Comparison of ENCODE assay signal across 38 mouse cellular contexts in genomic region chr9:78027099-78027498, GRCm38 (mm10). TPM values are rescaled to one million over a fixed set of nuclear protein-coding genes. Genes with fewer than 3 reads are reported as not detected.
DNase-seq lines count a peak whose midpoint lies in the region; ATAC-seq and TF ChIP-seq lines count a peak whose summit lies in the region.
"Had no signal": no experiment of that assay in that cellular context is flagged by ENCODE, and none has a peak within 500 bp of the region (broad histone marks: within the 10 kb centered on the region; RNA-seq: fewer than 3 reads in every experiment).

No protein-coding gene starts in this region.

- TF ChIP-seq POLR2A in liver, adult 2 months (IDR thresholded peaks at IDR 0.05; ENCODE audit: extremely low read depth, insufficient read depth, low read length): no peak

- no peak overlapping the region for H3K4me3 ChIP-seq in liver, adult 2 months (ENCODE audit: insufficient read depth, low read depth, low read length)
- no peak overlapping the region for H3K4me3 ChIP-seq in liver, embryonic 11.5 days (ENCODE audit: low read depth, low read length)
- no peak overlapping the region for H3K4me3 ChIP-seq in hindbrain, embryonic 13.5 days
- H3K4me3 ChIP-seq: erythroblast, embryonic 14.5 days; gastrocnemius, adult 2 months; heart, embryonic 12.5 days; midbrain, embryonic 12.5 days; myocyte; neural tube, embryonic 12.5 days had no signal

- ATAC-seq in liver, embryonic 11.5 days (replicated peaks; ENCODE audit: low FRiP score): no peak
- no peak for ATAC-seq in hindbrain, embryonic 13.5 days (ENCODE audit: low FRiP score)
- ATAC-seq: forebrain, embryonic 16.5 days had no signal

- no peaks in the 10 kb centered on the region for H3K9me3 ChIP-seq in liver, embryonic 11.5 days (ENCODE audit: control insufficient read depth, low read length)
- no peaks in the 10 kb centered on the region for H3K9me3 ChIP-seq in hindbrain, embryonic 13.5 days
- H3K9me3 ChIP-seq: G1E; heart, embryonic 12.5 days; midbrain, embryonic 12.5 days; neural tube, embryonic 12.5 days had no signal

- no peaks in the 10 kb centered on the region for H3K36me3 ChIP-seq in liver, adult 2 months (ENCODE audit: control insufficient read depth, insufficient read depth, low read length)
- no peaks in the 10 kb centered on the region for H3K36me3 ChIP-seq in liver, embryonic 11.5 days (ENCODE audit: control insufficient read depth, insufficient read depth, low read length)
- no peaks in the 10 kb centered on the region for H3K36me3 ChIP-seq in hindbrain, embryonic 13.5 days
- H3K36me3 ChIP-seq: G1E; heart, embryonic 12.5 days; midbrain, embryonic 12.5 days; neural tube, embryonic 12.5 days had no signal

- no peak overlapping the region for H3K27ac ChIP-seq in liver, adult 2 months (replicated peaks; ENCODE audit: insufficient read depth, low read depth, low read length)
- no peak overlapping the region for H3K27ac ChIP-seq in liver, embryonic 11.5 days (ENCODE audit: low read depth, low read length)
- no peak overlapping the region for H3K27ac ChIP-seq in hindbrain, embryonic 13.5 days
- H3K27ac ChIP-seq: gastrocnemius, adult 2 months; hindbrain, embryonic 14.5 days; liver, embryonic 14.5 days; midbrain, embryonic 12.5 days; neural tube, embryonic 12.5 days; stomach, postnatal 0 days had no signal

- peak; percentile 74 to 90 for DNase-seq in adrenal gland, adult (ENCODE audit: inconsistent age in 2 of 2, low spot score in 1 of 2)
- no peak for DNase-seq in adrenal gland, postnatal 4 days (ENCODE audit: low spot score in 2 of 2)
- peak; percentile 39 for DNase-seq in liver, adult 2 months (ENCODE audit: extremely low read depth, low read depth, low spot score)
- no peak for DNase-seq in liver, embryonic 11.5 days (ENCODE audit: low spot score)
- DNase-seq in adrenal gland, postnatal 36 days: peak; percentile 62 to 64
- peak; percentile 67 to 82 for DNase-seq in kidney, postnatal 36 days
- no peak for DNase-seq in lung, adult 18-20 months
- DNase-seq: cerebellum, adult 18-20 months; cerebellum, postnatal 10 days; gastrocnemius, adult 2 months; gastrocnemius, postnatal 36 days; heart, adult 18-20 months; heart, postnatal 4 days; layer of hippocampus, postnatal 36 days; left cerebral cortex, postnatal 4 days; lung, embryonic 14.5 days; lung, postnatal 14 days; right cerebral cortex, postnatal 4 days; thymus, adult 2 months; thymus, postnatal 4 days had no signal

- H3K79me2 ChIP-seq in liver, adult 2 months (ENCODE audit: control insufficient read depth, insufficient read depth, low read length): no peaks in the 10 kb centered on the region

- H3K9ac ChIP-seq in liver, adult 2 months (ENCODE audit: low read depth, low read length): no peak overlapping the region
- H3K9ac ChIP-seq in liver, embryonic 11.5 days (ENCODE audit: low read depth, low read length): no peak overlapping the region
- no peak overlapping the region for H3K9ac ChIP-seq in hindbrain, embryonic 13.5 days
- H3K9ac ChIP-seq: heart, embryonic 12.5 days; hindbrain, embryonic 14.5 days; liver, embryonic 14.5 days; lung, embryonic 14.5 days; midbrain, embryonic 12.5 days; neural tube, embryonic 12.5 days had no signal

- H3K4me2 ChIP-seq in liver, embryonic 11.5 days: no peak overlapping the region
- H3K4me2 ChIP-seq in hindbrain, embryonic 13.5 days: no peak overlapping the region
- H3K4me2 ChIP-seq: heart, embryonic 12.5 days; hindbrain, embryonic 14.5 days; lung, embryonic 14.5 days; midbrain, embryonic 12.5 days; neural tube, embryonic 12.5 days had no signal

- TF ChIP-seq CTCF in liver, adult 2 months (IDR thresholded peaks at IDR 0.05; ENCODE audit: low read depth, low read length): no peak

- WGBS in liver, adult 2 months: 38% methylated on average over 3 of the region's 3 CpGs
- WGBS in liver, embryonic 11.5 days: 52% methylated on average over 3 of the region's 3 CpGs
- 82% methylated on average over 3 of the region's 3 CpGs for WGBS in hindbrain, embryonic 13.5 days

- H3K4me1 ChIP-seq in liver, adult 2 months (ENCODE audit: control insufficient read depth, insufficient read depth, low read length): peaks cover 18% of the 10 kb centered on the region
- H3K4me1 ChIP-seq in liver, embryonic 11.5 days (replicated peaks; ENCODE audit: control insufficient read depth, insufficient read depth, low read length): no peaks in the 10 kb centered on the region; the same call in 1 of the 2 replicates
- H3K4me1 ChIP-seq in hindbrain, embryonic 13.5 days (replicated peaks): no peaks in the 10 kb centered on the region
- H3K4me1 ChIP-seq: midbrain, embryonic 12.5 days; neural tube, embryonic 12.5 days had no signal

- no peaks in the 10 kb centered on the region for H3K27me3 ChIP-seq in liver, adult 2 months (ENCODE audit: control insufficient read depth, insufficient read depth, low read length)
- H3K27me3 ChIP-seq in liver, embryonic 11.5 days (replicated peaks; ENCODE audit: control insufficient read depth, insufficient read depth, low read length): no peaks in the 10 kb centered on the region; the same call in 1 of the 2 replicates
- no peaks in the 10 kb centered on the region for H3K27me3 ChIP-seq in hindbrain, embryonic 13.5 days
- H3K27me3 ChIP-seq: heart, embryonic 12.5 days; neural tube, embryonic 12.5 days had no signal

RNA-seq across cellular contexts. Expression of gene Gcm1, which starts 24.6 kb away (rescaled TPM):
- not detected for total RNA-seq in adrenal gland, postnatal 4 days (2021)
- total RNA-seq in liver, adult 2 months (2014; rRNA removed): not detected in 2 replicates
- polyA plus RNA-seq in liver, adult 2 months (2012; rRNA removed): not detected in 2 replicates
- polyA plus RNA-seq in liver, embryonic 11.5 days (2014; fragmentation: Nextera tagmentation; extraction: Ambion mirVana): not detected in 2 replicates
- not detected for total RNA-seq in adrenal gland, postnatal 36 days (2021)
- polyA plus RNA-seq in hindbrain, embryonic 13.5 days (2015; fragmentation: Nextera tagmentation; extraction: Ambion mirVana): not detected in 2 replicates
- total RNA-seq: common myeloid progenitor, adult 5-6 weeks; gastrocnemius, adult 2 months; gastrocnemius, postnatal 36 days; heart, adult 18-20 months; heart, postnatal 4 days; layer of hippocampus, postnatal 36 days; left cerebral cortex, postnatal 4 days; midbrain, postnatal 0 days had no signal
- polyA plus RNA-seq: brain, embryonic 14.5 days; erythroblast, embryonic 14.5 days; forebrain, embryonic 11.5 days; forebrain, embryonic 16.5 days; G1E; heart, embryonic 12.5 days; heart, postnatal 0 days; hindbrain, embryonic 14.5 days; large intestine, adult 2 months; liver, embryonic 14.5 days; midbrain, postnatal 0 days; myocyte; neural tube, embryonic 12.5 days; spleen, adult 2 months; stomach, postnatal 0 days had no signal

Comparison
In these comparisons a context has a peak if more than half of its experiments do, and no peak if none do; other contexts are left out.
1. DNase-seq: peak in adrenal gland, adult (2 of 2), liver, adult 2 months (single experiment), adrenal gland, postnatal 36 days (2 of 2) and kidney, postnatal 36 days (2 of 2); none in adrenal gland, postnatal 4 days (0 of 2), liver, embryonic 11.5 days (single experiment) and lung, adult 18-20 months (0 of 2).